Mouse (Mus musculus) C2C12 (cell line): ENCODE data around the gene Vps53. TPM values are rescaled to one million over a fixed set of nuclear protein-coding genes. Genes with fewer than 3 reads are reported as not detected.
"Not testable (repeated sequence)": the region's sequence is repeated elsewhere in the genome, so short reads cannot be mapped to it uniquely, and the experiment has no call there.

Experiments used
- H3K27me3 ChIP-seq: one replicate; pipeline ENCODE4 v1.6.1; 2011; ENCODE audit not compliant: control insufficient read depth, insufficient read depth, insufficient read length
- H3K36me3 ChIP-seq: one replicate; pipeline ENCODE4 v1.6.1; 2011; ENCODE audit not compliant: control insufficient read depth, insufficient read depth
- H3K4me3 ChIP-seq: one replicate; pipeline ENCODE4 v1.5.1; 2011; ENCODE audit warnings: mild to moderate bottlenecking, control low read depth; ENCODE audit not compliant: poor library complexity, insufficient read depth, severe bottlenecking
- H3K79me2 ChIP-seq: one replicate; pipeline ENCODE4 v1.6.1; 2011; ENCODE audit not compliant: control insufficient read depth, insufficient read depth
- H3K79me3 ChIP-seq: one replicate; pipeline ENCODE4 v1.6.1; 2011; ENCODE audit warnings: low read depth, control low read depth
- H3ac ChIP-seq: one replicate; pipeline ENCODE3; 2011; ENCODE audit warnings: low read depth; ENCODE audit not compliant: control insufficient read depth, insufficient read length
- CEBPB ChIP-seq: IDR thresholded peaks from one replicate; pipeline ENCODE4 v1.6.1; 2011; ENCODE audit warnings: low read depth, mild to moderate bottlenecking, control low read depth, moderate library complexity
- CTCF ChIP-seq: IDR thresholded peaks from one replicate; pipeline ENCODE4 v1.5.1; 2011; ENCODE audit not compliant: control insufficient read depth, insufficient read depth, insufficient read length
- FOSL1 ChIP-seq: IDR thresholded peaks from one replicate; pipeline ENCODE4 v1.8.0; 2011; ENCODE audit warnings: mild to moderate bottlenecking, low read length; ENCODE audit not compliant: poor library complexity, insufficient read depth, severe bottlenecking
- MAX ChIP-seq: IDR thresholded peaks from one replicate; pipeline ENCODE4 v1.6.1; 2011; ENCODE audit warnings: mild to moderate bottlenecking, control low read depth
- MYOD1 ChIP-seq: IDR thresholded peaks from one replicate; pipeline ENCODE4 v1.6.1; 2011; ENCODE audit warnings: low read depth; ENCODE audit not compliant: control insufficient read depth, insufficient read length
- MYOG ChIP-seq: IDR thresholded peaks from one replicate; pipeline ENCODE4 v1.6.1; 2011; ENCODE audit not compliant: control insufficient read depth, insufficient read length; ENCODE audit errors: extremely low read depth
- USF1 ChIP-seq: IDR thresholded peaks from one replicate; pipeline ENCODE4 v1.6.1; 2011; ENCODE audit warnings: low read depth, mild to moderate bottlenecking, control low read depth, moderate library complexity
- polyA plus RNA-seq: library from polyadenylated mRNA; unstranded; fragments of >200 nt; fragmentation: generic; extraction: Trizol; gene quantifications from one replicate; pipeline ENCODE4 v1.2.1, GENCODE M21; 2012; ENCODE audit warnings: missing spikeins

Gene Vps53
- polyA plus RNA-seq, 1 experiment: 29.2 TPM

- Histone ChIP-seq H3K79me3 (no peaks in the 10 kb centered on the region), H3K27me3 (no peaks in the 10 kb centered on the region), H3K79me2 (no peaks in the 10 kb centered on the region), H3ac (no peak overlapping the region), H3K36me3 (no peaks in the 10 kb centered on the region), H3K4me3 (no peak overlapping the region)
- TF ChIP-seq CEBPB (no peak), USF1 (no peak), CTCF (no peak), MAX (no peak), MYOD1 (no peak), MYOG (no peak), FOSL1 (no peak)
These were observed 168.4 kb downstream of the Vps53 start for GRCm38 (mm10) chr11:76010838-76011624.

- H3ac ChIP-seq: no peak overlapping the region
These were observed 170.3 kb downstream of the Vps53 start for GRCm38 (mm10) chr11:76009101-76009500.

GRCm38 (mm10) chr11:76008162-76008561, 171.3 kb downstream of the Vps53 start:
- no peak overlapping the region for H3K4me3 ChIP-seq
- H3K36me3 ChIP-seq: no peaks in the 10 kb centered on the region
- no peaks in the 10 kb centered on the region for H3K27me3 ChIP-seq
- no peak overlapping the region for H3ac ChIP-seq
- no peaks in the 10 kb centered on the region for H3K79me2 ChIP-seq
- TF ChIP-seq CTCF (no peak), FOSL1 (no peak), USF1 (no peak), MYOG (no peak), MYOD1 (no peak), CEBPB (no peak), MAX (no peak)
- no peaks in the 10 kb centered on the region for H3K79me3 ChIP-seq

More at GRCm38 (mm10) chr11:76009101-76009500, 170.3 kb downstream of the Vps53 start:
- TF ChIP-seq USF1 (no peak), CEBPB (no peak), MYOG (no peak), CTCF (no peak), FOSL1 (no peak), MAX (no peak), MYOD1 (no peak)
- Histone ChIP-seq H3K79me3 (no peaks in the 10 kb centered on the region), H3K36me3 (no peaks in the 10 kb centered on the region), H3K4me3 (no peak overlapping the region), H3K27me3 (no peaks in the 10 kb centered on the region), H3K79me2 (no peaks in the 10 kb centered on the region)

DNA sequence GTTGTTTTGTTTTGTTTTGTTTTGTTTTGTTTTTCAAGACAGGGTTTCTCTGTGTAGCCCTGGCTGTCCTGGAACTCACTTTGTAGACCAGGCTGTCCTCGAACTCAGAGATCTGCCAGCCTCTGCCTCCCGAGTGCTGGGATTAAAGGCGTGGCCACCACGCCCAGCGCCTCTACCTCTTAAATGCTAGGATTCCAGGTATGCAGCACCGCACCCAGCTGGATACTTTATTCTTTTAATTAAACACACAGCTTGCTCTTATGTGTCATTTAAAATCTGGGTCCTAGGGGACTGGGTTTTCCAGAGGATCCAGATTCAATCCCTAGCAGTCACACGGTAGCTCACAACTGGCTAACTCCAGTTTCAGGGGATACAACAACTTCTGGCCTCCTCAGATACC, 175.2 kb downstream of the Vps53 start:
- H3K4me3 ChIP-seq, H3K36me3 ChIP-seq, H3ac ChIP-seq, H3K79me3 ChIP-seq, H3K79me2 ChIP-seq: not testable (repeated sequence)
- peaks cover 15% of the 10 kb centered on the region for H3K27me3 ChIP-seq

DNA sequence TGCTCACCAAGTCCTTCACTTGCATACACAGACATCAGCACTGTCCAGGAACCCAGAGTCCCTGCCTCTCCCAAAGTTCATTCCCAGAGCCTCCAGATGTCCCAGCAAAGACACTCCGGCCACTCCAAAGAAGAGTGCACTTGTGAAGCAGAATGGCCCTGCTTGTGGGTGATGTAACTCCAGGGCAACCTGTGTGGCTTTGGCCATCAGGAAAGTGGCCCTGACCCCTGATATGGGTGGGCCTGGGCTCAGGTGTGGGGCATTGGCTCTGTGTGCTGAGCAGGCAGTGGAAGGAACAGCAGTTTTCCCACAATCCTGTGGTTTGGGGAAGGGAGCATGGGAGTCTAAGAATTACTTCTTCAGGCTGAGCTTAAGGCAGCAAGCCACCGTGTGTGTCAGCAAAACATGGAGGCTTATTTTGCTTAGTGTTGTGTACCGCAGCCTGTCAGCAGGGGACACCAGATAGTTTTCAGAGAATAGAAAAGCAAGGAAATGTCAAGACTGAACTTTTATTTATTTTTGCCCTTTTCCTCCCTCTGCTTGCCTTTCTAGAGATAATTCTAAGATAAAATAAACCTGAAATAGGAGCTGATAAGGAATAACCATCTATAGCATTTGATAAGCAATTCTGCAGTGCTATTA, 178.1 kb downstream of the Vps53 start:
- Histone ChIP-seq H3K36me3 (no peaks in the 10 kb centered on the region), H3K4me3 (no peak overlapping the region), H3K79me3 (no peaks in the 10 kb centered on the region), H3K79me2 (no peaks in the 10 kb centered on the region), H3ac (no peak overlapping the region), H3K27me3 (peaks cover 15% of the 10 kb centered on the region)
- no peak for TF ChIP-seq FOSL1
- TF ChIP-seq MYOD1: no peak
- TF ChIP-seq USF1: no peak
- TF ChIP-seq CTCF: no peak
- no peak for TF ChIP-seq CEBPB
- no peak for TF ChIP-seq MYOG
